Mouse (Mus musculus) thymus, postnatal 14 days (tissue): ENCODE results near the gene Tnfrsf17.
"Not testable (repeated sequence)": the region's sequence is repeated elsewhere in the genome, so short reads cannot be mapped to it uniquely, and the experiment has no call there.

Experiments used
- DNase-seq: peaks from one replicate; pipeline ENCODE4 v3.0.0; 2021

The Tnfrsf17 gene

GRCm38 (mm10) chr16:11313512-11313911, at the start of gene Tnfrsf17:
Tnfrsf17 (plus strand) TSS chr16:11313812.
- DNase-seq = no peak

- DNase-seq = no peak
Measured at GRCm38 (mm10) chr16:11266556-11266955, 47.1 kb upstream of the Tnfrsf17 start.

- no peak for DNase-seq
Measured at GRCm38 (mm10) chr16:11269808-11270207, 43.8 kb upstream of the Tnfrsf17 start.

- no peak for DNase-seq
Measured at GRCm38 (mm10) chr16:11270642-11271041, 43.0 kb upstream of the Tnfrsf17 start.

GRCm38 (mm10) chr16:11271073-11271472, 42.5 kb upstream of the Tnfrsf17 start:
- no peak for DNase-seq

GRCm38 (mm10) chr16:11276888-11277287, 36.7 kb upstream of the Tnfrsf17 start:
- DNase-seq = no peak

- no peak for DNase-seq
Measured at GRCm38 (mm10) chr16:11278778-11279177, 34.8 kb upstream of the Tnfrsf17 start.

- no peak for DNase-seq
Measured at GRCm38 (mm10) chr16:11282655-11283232, 30.9 kb upstream of the Tnfrsf17 start.

GRCm38 (mm10) chr16:11284881-11285280, 28.7 kb upstream of the Tnfrsf17 start:
- no peak for DNase-seq

- DNase-seq = no peak
Measured at GRCm38 (mm10) chr16:11285949-11286348, 27.7 kb upstream of the Tnfrsf17 start.

GRCm38 (mm10) chr16:11288873-11289272, 24.7 kb upstream of the Tnfrsf17 start:
- DNase-seq = not testable (repeated sequence)

GRCm38 (mm10) chr16:11295583-11295982, 18.0 kb upstream of the Tnfrsf17 start:
- DNase-seq = not testable (repeated sequence)

GRCm38 (mm10) chr16:11297700-11298099, 15.9 kb upstream of the Tnfrsf17 start:
- DNase-seq = peak; percentile 33

- no peak for DNase-seq
Measured at GRCm38 (mm10) chr16:11303741-11304140, 9.9 kb upstream of the Tnfrsf17 start.

GRCm38 (mm10) chr16:11305531-11305930, 8.1 kb upstream of the Tnfrsf17 start:
- no peak for DNase-seq

GRCm38 (mm10) chr16:11315786-11316320, 2.2 kb downstream of the Tnfrsf17 start:
- DNase-seq = no peak

GRCm38 (mm10) chr16:11316748-11317147, 3.1 kb downstream of the Tnfrsf17 start:
- DNase-seq = peak; percentile 25

- DNase-seq = peak; percentile 20
Measured at GRCm38 (mm10) chr16:11317324-11317723, 3.7 kb downstream of the Tnfrsf17 start.

- DNase-seq = peak; percentile 98
Measured at GRCm38 (mm10) chr16:11322409-11323323, 9.1 kb downstream of the Tnfrsf17 start, which contains the start of gene Snx29. Snx29 (plus strand) TSS chr16:11322908.

GRCm38 (mm10) chr16:11323324-11324051, 9.9 kb downstream of the Tnfrsf17 start:
- DNase-seq = peak; percentile 38

GRCm38 (mm10) chr16:11330081-11330800, 16.6 kb downstream of the Tnfrsf17 start:
- no peak for DNase-seq

- DNase-seq = no peak
Measured at GRCm38 (mm10) chr16:11331030-11331429, 17.4 kb downstream of the Tnfrsf17 start.
